Mouse (Mus musculus): Measurements from ENCODE around the gene Dgkh. TPM values are rescaled to one million over a fixed set of nuclear protein-coding genes. Genes with fewer than 3 reads are reported as not detected.

The Dgkh gene
- total and polyA plus RNA-seq, 3 experiments = 0.05 TPM; not detected in 2

DNA sequence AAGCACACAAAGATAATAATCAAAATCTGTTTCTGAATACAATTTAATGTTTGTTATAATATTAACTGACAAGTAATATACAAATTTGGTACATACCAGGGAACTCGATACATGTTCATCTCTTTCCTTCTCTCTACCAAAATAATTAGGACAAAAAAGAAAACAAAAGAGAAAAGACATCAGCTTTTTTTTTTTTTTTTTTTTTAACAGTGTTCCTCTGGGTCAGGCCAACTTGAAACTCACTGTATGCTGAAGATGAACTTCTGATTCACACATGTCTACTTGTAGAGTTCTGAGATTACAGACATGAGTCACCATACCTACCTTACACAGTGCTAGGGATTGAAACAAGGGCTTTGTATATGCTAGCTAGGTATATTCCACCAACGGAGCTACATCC lies 28.5 kb upstream of the Dgkh start:
- Histone ChIP-seq H3K36me3 (replicated peaks) (no peaks in the 10 kb centered on the region), H3K9me3 (replicated peaks) (no peaks in the 10 kb centered on the region), H3K4me1 (ENCODE audit: insufficient read depth, low read depth, low read length) (no peaks in the 10 kb centered on the region), H3K27me3 (ENCODE audit: insufficient read depth, low read length) (no peaks in the 10 kb centered on the region), H3K4me3 (ENCODE audit: low read depth, low read length) (no peak overlapping the region)
- TF ChIP-seq GATA1 (IDR thresholded peaks at IDR 0.05; ENCODE audit: borderline replicate concordance, low read length) (no peak), GATA2 (IDR thresholded peaks at IDR 0.05; ENCODE audit: borderline replicate concordance, low read depth, low read length) (no peak), POLR2AphosphoS5 (IDR thresholded peaks at IDR 0.05; ENCODE audit: insufficient replicate concordance, low read depth, low read length) (no peak), TAL1 (conservative IDR thresholded peaks at IDR 0.05; ENCODE audit: low read depth, low read length) (no peak)
- DNase-seq (ENCODE audit: low spot score) (no peak), ATAC-seq (ENCODE audit: extremely low read depth, insufficient number of reproducible peaks, low FRiP score, poor library complexity, severe bottlenecking) (no peak)

DNA sequence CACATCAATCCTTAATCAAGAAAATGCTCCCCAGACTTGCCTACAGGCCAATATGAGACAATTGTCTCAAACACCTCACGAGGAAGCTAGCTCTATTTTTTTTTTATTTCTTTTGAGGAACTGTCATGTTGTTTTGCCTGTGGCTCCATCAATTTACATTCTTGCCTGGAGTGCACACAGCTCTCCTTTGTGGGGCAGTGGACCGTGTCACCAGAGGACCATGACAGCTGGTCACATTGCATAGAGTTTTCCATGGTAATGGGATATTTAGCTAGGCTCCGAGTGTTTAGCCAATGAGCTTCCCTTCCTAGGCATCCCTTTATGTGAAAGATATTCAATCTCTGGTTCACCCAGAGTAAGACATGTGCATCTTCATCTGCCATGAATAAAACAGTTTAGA lies 26.9 kb upstream of the Dgkh start:
- no peak for DNase-seq (ENCODE audit: low spot score)
- TF ChIP-seq POLR2AphosphoS5 (IDR thresholded peaks at IDR 0.05; ENCODE audit: insufficient replicate concordance, low read depth, low read length) (no peak), GATA2 (IDR thresholded peaks at IDR 0.05; ENCODE audit: borderline replicate concordance, low read depth, low read length) (no peak), GATA1 (IDR thresholded peaks at IDR 0.05; ENCODE audit: borderline replicate concordance, low read length) (no peak), TAL1 (conservative IDR thresholded peaks at IDR 0.05; ENCODE audit: low read depth, low read length) (no peak), CTCF (IDR thresholded peaks at IDR 0.05; ENCODE audit: low read depth, low read length) (no peak)
- ATAC-seq (ENCODE audit: extremely low read depth, insufficient number of reproducible peaks, low FRiP score, poor library complexity, severe bottlenecking) = no peak

DNA sequence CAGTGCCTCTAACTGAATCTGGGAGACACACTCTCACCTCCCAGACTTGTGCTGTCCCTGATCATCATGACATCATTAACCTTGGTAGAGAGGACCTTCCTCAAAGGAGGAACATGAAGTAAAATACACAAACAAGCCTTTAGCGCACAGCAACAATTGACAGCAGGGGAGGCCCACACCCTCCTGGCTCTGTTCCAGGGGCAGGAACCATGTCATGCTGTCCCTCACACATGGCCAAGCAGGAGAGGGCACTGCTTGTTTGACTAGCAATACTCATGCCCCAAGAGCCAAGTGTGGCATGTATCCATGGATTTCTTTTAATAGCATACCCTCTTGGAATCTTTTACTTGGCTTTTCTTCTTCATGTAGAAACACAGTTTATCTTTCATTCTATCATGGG lies 22.7 kb upstream of the Dgkh start:
- TF ChIP-seq GATA1 (IDR thresholded peaks at IDR 0.05; ENCODE audit: borderline replicate concordance, low read length) (no peak), CTCF (IDR thresholded peaks at IDR 0.05; ENCODE audit: low read depth, low read length) (no peak), TAL1 (conservative IDR thresholded peaks at IDR 0.05; ENCODE audit: low read depth, low read length) (no peak), GATA2 (IDR thresholded peaks at IDR 0.05; ENCODE audit: borderline replicate concordance, low read depth, low read length) (no peak), POLR2AphosphoS5 (IDR thresholded peaks at IDR 0.05; ENCODE audit: insufficient replicate concordance, low read depth, low read length) (no peak)
- H3K4me1 ChIP-seq (ENCODE audit: insufficient read depth, low read depth, low read length) = no peaks in the 10 kb centered on the region
- DNase-seq (ENCODE audit: low spot score) (no peak), ATAC-seq (ENCODE audit: extremely low read depth, insufficient number of reproducible peaks, low FRiP score, poor library complexity, severe bottlenecking) (no peak)
- no peaks in the 10 kb centered on the region for H3K36me3 ChIP-seq (replicated peaks)
- no peak overlapping the region for H3K4me3 ChIP-seq (ENCODE audit: low read depth, low read length)
- no peaks in the 10 kb centered on the region for H3K9me3 ChIP-seq (replicated peaks)
- no peaks in the 10 kb centered on the region for H3K27me3 ChIP-seq (ENCODE audit: insufficient read depth, low read length)

More for the DNA sequence above, 26.9 kb upstream of the Dgkh start:
- Histone ChIP-seq H3K4me3 (ENCODE audit: low read depth, low read length) (no peak overlapping the region), H3K27me3 (ENCODE audit: insufficient read depth, low read length) (no peaks in the 10 kb centered on the region), H3K9me3 (replicated peaks) (no peaks in the 10 kb centered on the region), H3K4me1 (ENCODE audit: insufficient read depth, low read depth, low read length) (no peaks in the 10 kb centered on the region), H3K36me3 (replicated peaks) (no peaks in the 10 kb centered on the region)

DNA sequence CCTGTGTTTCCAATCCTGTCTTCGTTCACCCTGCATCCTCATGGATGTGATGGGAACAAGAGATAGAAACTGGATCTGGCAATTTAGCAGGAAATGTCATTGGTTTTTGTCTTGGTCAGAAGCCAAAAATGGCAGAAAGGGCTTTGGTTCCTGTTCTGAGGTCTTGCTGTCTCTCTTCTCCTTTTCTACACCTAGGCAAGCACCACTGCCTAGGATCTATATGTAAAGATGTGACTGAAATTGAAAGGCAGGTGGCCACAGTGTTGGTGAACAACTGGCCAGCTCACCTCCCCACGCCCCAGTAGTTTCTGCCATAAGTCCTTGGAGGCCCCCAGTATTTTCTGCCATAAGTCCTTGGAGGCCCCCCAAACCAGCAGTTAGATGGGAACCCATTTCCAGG lies 16.1 kb upstream of the Dgkh start:
- Histone ChIP-seq H3K9me3 (replicated peaks) (no peaks in the 10 kb centered on the region), H3K4me3 (ENCODE audit: low read depth, low read length) (no peak overlapping the region), H3K27me3 (ENCODE audit: insufficient read depth, low read length) (no peaks in the 10 kb centered on the region), H3K36me3 (replicated peaks) (no peaks in the 10 kb centered on the region), H3K4me1 (ENCODE audit: insufficient read depth, low read depth, low read length) (no peaks in the 10 kb centered on the region)
- TF ChIP-seq CTCF (IDR thresholded peaks at IDR 0.05; ENCODE audit: low read depth, low read length) = no peak
- TF ChIP-seq GATA1 (IDR thresholded peaks at IDR 0.05; ENCODE audit: borderline replicate concordance, low read length) = no peak
- no peak for TF ChIP-seq POLR2AphosphoS5 (IDR thresholded peaks at IDR 0.05; ENCODE audit: insufficient replicate concordance, low read depth, low read length)
- TF ChIP-seq GATA2 (IDR thresholded peaks at IDR 0.05; ENCODE audit: borderline replicate concordance, low read depth, low read length) = no peak
- no peak for TF ChIP-seq TAL1 (conservative IDR thresholded peaks at IDR 0.05; ENCODE audit: low read depth, low read length)
- DNase-seq (ENCODE audit: low spot score) (no peak), ATAC-seq (ENCODE audit: extremely low read depth, insufficient number of reproducible peaks, low FRiP score, poor library complexity, severe bottlenecking) (no peak)

DNA sequence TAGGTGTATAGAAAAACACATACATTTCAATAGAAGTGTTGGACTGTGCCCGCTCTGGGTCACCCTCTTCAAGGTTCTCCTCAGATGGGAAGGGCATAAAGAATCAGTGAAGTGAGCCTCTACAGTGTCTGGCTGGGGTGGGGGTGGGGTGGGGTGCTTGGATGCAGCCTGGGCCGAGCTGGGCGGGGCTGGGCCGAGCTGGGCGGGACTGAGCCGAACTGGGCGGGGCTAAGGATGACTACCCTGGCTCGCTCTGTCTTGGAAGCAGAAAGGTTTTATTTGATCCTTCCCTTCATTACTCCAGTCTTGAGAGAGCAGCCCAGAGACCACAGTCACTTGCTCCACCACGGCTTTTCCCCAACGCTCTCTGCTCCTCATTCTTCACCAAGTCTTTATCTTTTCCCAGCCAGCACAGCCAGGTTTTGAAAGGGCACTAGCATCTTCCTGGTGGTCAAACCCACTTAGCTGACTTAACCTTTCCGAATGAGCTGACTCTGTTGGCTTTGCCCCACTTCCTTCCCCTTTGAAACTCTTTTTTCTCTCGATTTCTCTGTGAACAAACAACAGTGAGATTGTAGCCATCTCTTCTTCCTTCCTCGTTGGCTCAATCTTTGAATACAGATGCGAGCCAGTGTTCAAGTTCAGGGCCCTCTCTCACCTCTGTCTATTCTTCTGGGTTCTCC lies 15.5 kb upstream of the Dgkh start:
- no peaks in the 10 kb centered on the region for H3K9me3 ChIP-seq (replicated peaks)
- no peaks in the 10 kb centered on the region for H3K36me3 ChIP-seq (replicated peaks)
- no peaks in the 10 kb centered on the region for H3K4me1 ChIP-seq (ENCODE audit: insufficient read depth, low read depth, low read length)
- ATAC-seq (ENCODE audit: extremely low read depth, insufficient number of reproducible peaks, low FRiP score, poor library complexity, severe bottlenecking) (no peak), DNase-seq (ENCODE audit: low spot score) (no peak)
- no peak overlapping the region for H3K4me3 ChIP-seq (ENCODE audit: low read depth, low read length)
- TF ChIP-seq TAL1 (conservative IDR thresholded peaks at IDR 0.05; ENCODE audit: low read depth, low read length) = no peak
- no peaks in the 10 kb centered on the region for H3K27me3 ChIP-seq (ENCODE audit: insufficient read depth, low read length)

DNA sequence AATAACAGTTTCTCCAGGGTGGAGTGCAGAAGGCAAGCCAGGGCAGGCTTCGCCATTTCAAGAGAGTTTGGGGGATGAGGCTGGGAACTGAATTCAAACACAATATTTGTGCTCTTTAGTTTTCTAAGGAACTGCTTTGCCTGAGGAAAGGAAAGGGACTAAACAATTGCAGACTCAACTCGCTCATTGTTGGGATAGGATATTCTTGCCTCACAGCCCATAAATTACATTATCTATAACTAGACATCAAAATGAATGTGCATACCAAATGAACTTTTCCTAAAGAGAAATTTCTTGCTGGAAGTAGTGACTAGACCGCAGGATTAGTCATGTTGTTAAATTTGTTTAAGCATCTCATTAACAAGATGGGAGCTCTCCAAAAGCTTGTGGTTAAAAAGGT lies 14.9 kb upstream of the Dgkh start:
- H3K27me3 ChIP-seq (ENCODE audit: insufficient read depth, low read length) = no peaks in the 10 kb centered on the region
- no peaks in the 10 kb centered on the region for H3K9me3 ChIP-seq (replicated peaks)
- TF ChIP-seq GATA1 (IDR thresholded peaks at IDR 0.05; ENCODE audit: borderline replicate concordance, low read length) (no peak), POLR2AphosphoS5 (IDR thresholded peaks at IDR 0.05; ENCODE audit: insufficient replicate concordance, low read depth, low read length) (no peak), GATA2 (IDR thresholded peaks at IDR 0.05; ENCODE audit: borderline replicate concordance, low read depth, low read length) (no peak), CTCF (IDR thresholded peaks at IDR 0.05; ENCODE audit: low read depth, low read length) (no peak), TAL1 (conservative IDR thresholded peaks at IDR 0.05; ENCODE audit: low read depth, low read length) (no peak)
- H3K4me3 ChIP-seq (ENCODE audit: low read depth, low read length) = no peak overlapping the region
- H3K4me1 ChIP-seq (ENCODE audit: insufficient read depth, low read depth, low read length) = no peaks in the 10 kb centered on the region
- DNase-seq (ENCODE audit: low spot score) (no peak), ATAC-seq (ENCODE audit: extremely low read depth, insufficient number of reproducible peaks, low FRiP score, poor library complexity, severe bottlenecking) (no peak)
- no peaks in the 10 kb centered on the region for H3K36me3 ChIP-seq (replicated peaks)
